Mouse (Mus musculus) C2C12 (cell line): ENCODE measurements around the gene Zfr.

Experiments
- CEBPB ChIP-seq: IDR thresholded peaks from one replicate; pipeline ENCODE4 v1.6.1; 2011; ENCODE audit warnings: low read depth, mild to moderate bottlenecking, control low read depth, moderate library complexity
- CTCF ChIP-seq: IDR thresholded peaks from one replicate; pipeline ENCODE4 v1.5.1; 2011; ENCODE audit not compliant: control insufficient read depth, insufficient read depth, insufficient read length
- FOSL1 ChIP-seq: IDR thresholded peaks from one replicate; pipeline ENCODE4 v1.8.0; 2011; ENCODE audit warnings: mild to moderate bottlenecking, low read length; ENCODE audit not compliant: poor library complexity, insufficient read depth, severe bottlenecking
- MAX ChIP-seq: IDR thresholded peaks from one replicate; pipeline ENCODE4 v1.6.1; 2011; ENCODE audit warnings: mild to moderate bottlenecking, control low read depth
- MYOD1 ChIP-seq: IDR thresholded peaks from one replicate; pipeline ENCODE4 v1.6.1; 2011; ENCODE audit warnings: low read depth; ENCODE audit not compliant: control insufficient read depth, insufficient read length
- USF1 ChIP-seq: IDR thresholded peaks from one replicate; pipeline ENCODE4 v1.6.1; 2011; ENCODE audit warnings: low read depth, mild to moderate bottlenecking, control low read depth, moderate library complexity

- TF ChIP-seq CTCF (no peak), FOSL1 (no peak), USF1 (no peak), MAX (no peak), MYOD1 (no peak), CEBPB (no peak)
Measured at GRCm38 (mm10) chr15:12196410-12197191, 79.0 kb downstream of the Zfr start.
